Mouse (Mus musculus): ENCODE data around the gene Fabp2.
"Not testable (repeated sequence)": the region's sequence is repeated elsewhere in the genome, so short reads cannot be mapped to it uniquely, and the experiment has no call there.

Gene Fabp2

GRCm38 (mm10) chr3:122920572-122921435 lies 25.9 kb downstream of the Fabp2 start:
- no peak for DNase-seq (ENCODE audit: low spot score)

GRCm38 (mm10) chr3:122921676-122922527 lies 27.0 kb downstream of the Fabp2 start:
- no peak for DNase-seq (ENCODE audit: low spot score)

GRCm38 (mm10) chr3:122923147-122923546 lies 28.3 kb downstream of the Fabp2 start:
- no peak for DNase-seq (ENCODE audit: low spot score)

GRCm38 (mm10) chr3:122924009-122924914 lies 29.4 kb downstream of the Fabp2 start, which contains the start of gene 1810037I17Rik:
1810037I17Rik (plus strand) TSS chr3:122924203.
- DNase-seq (ENCODE audit: low spot score), result peak; percentile 84

- DNase-seq (ENCODE audit: low spot score), result no peak
These were observed 34.9 kb downstream of the Fabp2 start for GRCm38 (mm10) chr3:122929723-122930122.

GRCm38 (mm10) chr3:122932466-122932865 lies 37.6 kb downstream of the Fabp2 start:
- no peak for DNase-seq (ENCODE audit: low spot score)

- not testable (repeated sequence) for DNase-seq (ENCODE audit: low spot score)
These were observed 42.3 kb downstream of the Fabp2 start for GRCm38 (mm10) chr3:122937176-122937575.

GRCm38 (mm10) chr3:122939215-122939614 lies 44.3 kb downstream of the Fabp2 start:
- DNase-seq (ENCODE audit: low spot score), result no peak

GRCm38 (mm10) chr3:122943387-122943890 lies 48.6 kb downstream of the Fabp2 start:
- no peak for DNase-seq (ENCODE audit: low spot score)

Measured in spleen, adult 12 weeks (tissue).